Mouse (Mus musculus) thymus, postnatal 4 days (tissue): ENCODE data around the gene Wdr18.

ENCODE experiments used
- DNase-seq: peaks from one replicate; pipeline ENCODE4 v3.0.0; 2021

Wdr18 gene

GRCm38 (mm10) chr10:79979401-79980155, 19.6 kb downstream of the Wdr18 start:
- peak; percentile 16 for DNase-seq

- DNase-seq = no peak
These were observed 23.3 kb downstream of the Wdr18 start for GRCm38 (mm10) chr10:79983205-79983604.

- DNase-seq = peak; percentile 86
These were observed 23.7 kb downstream of the Wdr18 start for GRCm38 (mm10) chr10:79983670-79984069.

- DNase-seq = peak; percentile 91
These were observed 24.4 kb downstream of the Wdr18 start, which contains the start of gene Tmem259 for GRCm38 (mm10) chr10:79984195-79984816. Gene Tmem259 (minus strand): TSS chr10:79984330.

- peak; percentile 94 for DNase-seq
These were observed 24.9 kb downstream of the Wdr18 start for GRCm38 (mm10) chr10:79984871-79985270.

- peak; percentile 81 for DNase-seq
These were observed 25.6 kb downstream of the Wdr18 start for GRCm38 (mm10) chr10:79985334-79986231.

- DNase-seq = no peak
These were observed 26.4 kb downstream of the Wdr18 start for GRCm38 (mm10) chr10:79986232-79986878.

- DNase-seq = peak; percentile 97
These were observed 27.0 kb downstream of the Wdr18 start for GRCm38 (mm10) chr10:79986963-79987362.

- DNase-seq = no peak
These were observed 28.0 kb downstream of the Wdr18 start for GRCm38 (mm10) chr10:79987771-79988505.

- DNase-seq = peak; percentile 74
These were observed 28.7 kb downstream of the Wdr18 start, which contains the start of gene Cnn2 for GRCm38 (mm10) chr10:79988506-79989271. Gene Cnn2 (plus strand): TSS chr10:79988584.

- DNase-seq = no peak
These were observed 29.4 kb downstream of the Wdr18 start for GRCm38 (mm10) chr10:79989272-79989786.

GRCm38 (mm10) chr10:79989870-79990269, 29.9 kb downstream of the Wdr18 start:
- no peak for DNase-seq

GRCm38 (mm10) chr10:79991099-79991498, 31.1 kb downstream of the Wdr18 start:
- DNase-seq = no peak

GRCm38 (mm10) chr10:79991548-79991947, 31.6 kb downstream of the Wdr18 start:
- DNase-seq = no peak

GRCm38 (mm10) chr10:79994397-79995115, 34.6 kb downstream of the Wdr18 start:
- DNase-seq = peak; percentile 47

GRCm38 (mm10) chr10:79995636-79996035, 35.7 kb downstream of the Wdr18 start:
- DNase-seq = no peak

GRCm38 (mm10) chr10:79996272-79997033, 36.5 kb downstream of the Wdr18 start, which contains the start of gene Abca7:
Gene Abca7 (plus strand): TSS chr10:79996494.
- DNase-seq = peak; percentile 99

GRCm38 (mm10) chr10:79997034-79997760, 37.2 kb downstream of the Wdr18 start:
- DNase-seq = peak; percentile 84

GRCm38 (mm10) chr10:79997819-79998218, 37.9 kb downstream of the Wdr18 start:
- no peak for DNase-seq
